Mouse (Mus musculus) bone marrow macrophage, adult 2 months (primary cell): ENCODE measurements around the gene Crabp1.

Experiments used
- CTCF ChIP-seq: IDR thresholded peaks from 2 replicates; pipeline ENCODE4 v1.5.1; 2012; ENCODE audit warnings: low read depth, mild to moderate bottlenecking, low read length, moderate library complexity
- POLR2A ChIP-seq: IDR thresholded peaks from 2 replicates; pipeline ENCODE4 v1.6.1; 2012; ENCODE audit warnings: mild to moderate bottlenecking, low read depth, low read length, borderline replicate concordance

GRCm38 (mm10) chr9:54779280-54779679 is 14.7 kb downstream of the Crabp1 start:
- TF ChIP-seq CTCF (no peak), POLR2A (no peak)
